Mouse (Mus musculus): Measurements from ENCODE around the gene Fbxo3.
"Not testable (repeated sequence)": the region's sequence is repeated elsewhere in the genome, so short reads cannot be mapped to it uniquely, and the experiment has no call there.

The Fbxo3 gene

GRCm38 (mm10) chr2:104027458-104028138, at the start of gene Fbxo3:
TSS of gene Fbxo3 (plus strand) at chr2:104027721.
- DNase-seq (ENCODE audit: inconsistent age in 2 of 2, low spot score in 1 of 2) = peak; percentile 92 to 98

- DNase-seq (ENCODE audit: inconsistent age in 2 of 2, low spot score in 1 of 2) = peak; percentile 72 to 92
Measured at GRCm38 (mm10) chr2:103982250-103982649, 45.3 kb upstream of the Fbxo3 start.

DNA sequence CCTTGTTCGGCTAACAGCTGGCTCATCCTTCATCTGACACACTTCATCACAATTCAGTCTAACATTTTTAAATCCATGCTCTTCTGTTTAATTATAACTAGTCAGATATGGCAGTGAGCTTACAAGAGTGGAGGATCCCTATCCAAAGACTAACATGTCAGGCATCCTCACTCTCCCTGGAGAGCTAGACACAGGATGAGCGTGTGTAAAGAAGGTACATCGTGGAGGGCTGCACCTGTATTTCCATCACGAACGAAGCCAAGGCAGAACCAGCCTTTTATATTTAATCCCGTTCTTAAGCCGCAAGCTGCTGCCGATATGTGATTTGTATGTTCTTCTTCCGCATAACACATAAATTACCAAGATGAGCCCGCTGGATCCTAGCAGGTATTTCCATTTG, 44.4 kb upstream of the Fbxo3 start:
- DNase-seq (ENCODE audit: inconsistent age in 2 of 2, low spot score in 1 of 2) = no peak

DNA sequence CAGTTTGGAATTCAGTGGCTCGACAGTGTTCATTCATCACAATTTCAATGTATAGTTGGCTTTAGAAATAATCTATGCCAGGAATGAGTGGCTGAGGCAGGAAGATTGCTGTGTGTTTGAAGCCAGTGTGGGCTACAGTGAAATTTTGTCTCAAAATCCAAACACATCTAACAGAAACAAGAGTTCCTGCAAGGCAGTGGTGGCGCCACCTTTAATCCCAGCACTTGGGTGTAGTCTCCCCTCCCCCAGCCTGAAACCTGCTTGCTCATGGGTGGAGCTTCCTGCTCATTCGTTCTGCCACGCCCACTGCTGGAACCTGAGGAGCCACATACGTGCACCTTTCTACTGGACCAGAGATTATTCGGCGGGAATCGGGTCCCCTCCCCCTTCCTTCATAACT, 39.9 kb upstream of the Fbxo3 start:
- not testable (repeated sequence) for DNase-seq (ENCODE audit: inconsistent age in 2 of 2, low spot score in 1 of 2)

GRCm38 (mm10) chr2:103989724-103990123, 37.8 kb upstream of the Fbxo3 start:
- no peak for DNase-seq (ENCODE audit: inconsistent age in 2 of 2, low spot score in 1 of 2)

GRCm38 (mm10) chr2:103991303-103991702, 36.2 kb upstream of the Fbxo3 start:
- no peak for DNase-seq (ENCODE audit: inconsistent age in 2 of 2, low spot score in 1 of 2)

- DNase-seq (ENCODE audit: inconsistent age in 2 of 2, low spot score in 1 of 2) = no peak
Measured at GRCm38 (mm10) chr2:103992162-103992561, 35.4 kb upstream of the Fbxo3 start.

GRCm38 (mm10) chr2:103992618-103993332, 34.7 kb upstream of the Fbxo3 start:
- DNase-seq (ENCODE audit: inconsistent age in 2 of 2, low spot score in 1 of 2) = no peak

DNA sequence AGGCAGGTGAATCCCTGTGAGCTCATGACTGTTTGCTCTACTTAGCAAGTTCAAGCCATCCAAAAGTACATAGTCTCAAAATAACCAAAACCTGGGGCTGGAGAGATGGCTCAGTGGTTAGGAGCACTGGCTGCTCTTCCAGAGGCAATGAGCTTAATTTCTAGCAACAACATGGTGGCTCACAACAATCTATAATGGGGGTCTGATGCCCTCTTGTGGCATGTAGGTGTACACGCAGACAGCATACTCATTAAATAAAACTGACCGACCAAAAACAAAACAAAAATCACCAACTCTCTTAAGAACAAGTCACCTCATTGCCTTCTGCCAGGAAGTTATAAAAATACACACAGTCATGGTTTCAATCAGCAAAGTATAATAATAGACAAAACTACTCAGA, 26.4 kb upstream of the Fbxo3 start:
- peak in 1 of 2 experiments; percentile 65 for DNase-seq (ENCODE audit: inconsistent age in 2 of 2, low spot score in 1 of 2)

DNA sequence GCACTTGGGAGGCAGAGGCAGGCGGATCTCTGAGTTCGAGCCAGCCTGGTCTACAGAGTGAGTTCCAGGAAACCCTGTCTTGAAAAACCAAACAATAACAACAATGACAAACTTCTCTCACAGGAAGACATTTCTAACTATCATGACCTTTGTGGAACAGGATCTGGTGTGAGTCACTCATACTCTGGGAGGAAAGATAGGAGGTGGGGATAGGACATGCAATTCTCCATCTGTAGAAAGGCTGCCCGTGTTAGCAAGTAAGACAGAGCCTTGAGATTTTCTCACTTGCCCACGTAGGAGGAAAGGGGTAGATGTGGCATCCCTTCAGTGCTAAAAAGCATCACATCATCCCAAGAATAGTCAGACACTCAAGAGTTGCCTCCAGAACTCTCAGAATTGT, 25.7 kb upstream of the Fbxo3 start:
- DNase-seq (ENCODE audit: inconsistent age in 2 of 2, low spot score in 1 of 2) = no peak

GRCm38 (mm10) chr2:104002711-104003413, 24.7 kb upstream of the Fbxo3 start:
- DNase-seq (ENCODE audit: inconsistent age in 2 of 2, low spot score in 1 of 2) = peak; percentile 52 to 72

DNA sequence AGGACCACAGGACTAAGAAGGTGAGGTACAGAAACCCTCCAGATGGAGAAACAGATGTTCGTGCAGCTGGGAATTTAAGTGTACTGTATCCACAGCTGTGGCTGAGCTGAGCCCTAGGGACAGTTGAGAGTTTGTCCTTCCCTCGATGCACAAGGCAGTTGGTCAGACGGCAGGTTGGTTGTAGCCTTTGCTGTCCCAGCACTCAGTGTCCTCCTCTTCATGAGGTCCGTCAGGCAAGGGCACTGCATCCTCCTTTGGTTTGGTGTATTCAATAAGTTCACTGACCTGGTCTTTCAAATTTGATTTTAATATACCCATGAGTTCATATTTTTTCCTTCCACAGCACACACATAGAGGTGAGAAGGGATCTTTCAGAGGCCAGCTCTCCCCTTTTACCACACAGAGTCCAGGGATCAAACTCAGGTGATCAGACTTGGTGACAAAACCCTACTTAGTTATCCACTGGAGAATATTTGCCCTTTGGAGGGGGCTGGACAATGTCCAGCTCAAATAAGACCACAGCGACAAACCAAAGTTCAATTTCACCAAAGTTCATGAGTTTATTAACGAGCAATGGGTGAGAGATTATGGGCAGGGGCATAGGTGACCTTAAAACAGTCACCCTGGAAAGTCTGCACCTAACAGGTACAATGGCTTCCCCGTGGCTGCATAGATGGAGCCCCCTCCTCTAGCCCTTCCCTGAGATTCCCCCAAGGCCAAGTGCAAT, 19.6 kb upstream of the Fbxo3 start:
- DNase-seq (ENCODE audit: inconsistent age in 2 of 2, low spot score in 1 of 2) = no peak

- DNase-seq (ENCODE audit: inconsistent age in 2 of 2, low spot score in 1 of 2) = not testable (repeated sequence)
Measured at GRCm38 (mm10) chr2:104008853-104009252, 18.7 kb upstream of the Fbxo3 start.

DNA sequence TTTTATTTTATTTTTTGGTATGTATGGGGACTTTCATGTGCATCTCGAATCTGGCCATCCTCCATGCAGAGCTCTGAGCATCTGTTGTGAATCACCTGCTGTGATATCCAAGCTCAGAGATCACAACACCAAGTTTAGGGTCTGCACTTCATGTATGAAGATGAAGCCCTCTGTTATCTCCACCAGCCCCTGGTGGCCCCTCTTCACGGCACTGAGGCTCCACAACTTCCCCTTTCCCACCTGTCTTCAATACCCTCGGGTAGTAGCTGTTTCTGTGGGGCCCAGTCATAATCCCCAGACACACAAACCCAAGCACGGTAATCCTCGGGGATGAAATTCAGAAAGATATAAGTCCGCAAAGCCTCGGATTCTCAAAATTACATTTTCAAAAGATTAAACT, 4.4 kb upstream of the Fbxo3 start:
- DNase-seq (ENCODE audit: inconsistent age in 2 of 2, low spot score in 1 of 2) = no peak

- DNase-seq (ENCODE audit: inconsistent age in 2 of 2, low spot score in 1 of 2) = no peak
Measured at GRCm38 (mm10) chr2:104024656-104025055, 2.9 kb upstream of the Fbxo3 start.

GRCm38 (mm10) chr2:104028139-104028723, 710 bp downstream of the Fbxo3 start, which contains the start of gene 4931422A03Rik:
TSS of gene 4931422A03Rik (minus strand) at chr2:104028361.
- DNase-seq (ENCODE audit: inconsistent age in 2 of 2, low spot score in 1 of 2) = peak in 1 of 2 experiments; percentile 80

- DNase-seq (ENCODE audit: inconsistent age in 2 of 2, low spot score in 1 of 2) = peak in 1 of 2 experiments; percentile 41
Measured at GRCm38 (mm10) chr2:104029074-104029473, 1.6 kb downstream of the Fbxo3 start.

- DNase-seq (ENCODE audit: inconsistent age in 2 of 2, low spot score in 1 of 2) = peak in 1 of 2 experiments; percentile 32
Measured at GRCm38 (mm10) chr2:104030381-104030780, 2.9 kb downstream of the Fbxo3 start.

- DNase-seq (ENCODE audit: inconsistent age in 2 of 2, low spot score in 1 of 2) = no peak
Measured at GRCm38 (mm10) chr2:104032056-104032455, 4.5 kb downstream of the Fbxo3 start.

DNA sequence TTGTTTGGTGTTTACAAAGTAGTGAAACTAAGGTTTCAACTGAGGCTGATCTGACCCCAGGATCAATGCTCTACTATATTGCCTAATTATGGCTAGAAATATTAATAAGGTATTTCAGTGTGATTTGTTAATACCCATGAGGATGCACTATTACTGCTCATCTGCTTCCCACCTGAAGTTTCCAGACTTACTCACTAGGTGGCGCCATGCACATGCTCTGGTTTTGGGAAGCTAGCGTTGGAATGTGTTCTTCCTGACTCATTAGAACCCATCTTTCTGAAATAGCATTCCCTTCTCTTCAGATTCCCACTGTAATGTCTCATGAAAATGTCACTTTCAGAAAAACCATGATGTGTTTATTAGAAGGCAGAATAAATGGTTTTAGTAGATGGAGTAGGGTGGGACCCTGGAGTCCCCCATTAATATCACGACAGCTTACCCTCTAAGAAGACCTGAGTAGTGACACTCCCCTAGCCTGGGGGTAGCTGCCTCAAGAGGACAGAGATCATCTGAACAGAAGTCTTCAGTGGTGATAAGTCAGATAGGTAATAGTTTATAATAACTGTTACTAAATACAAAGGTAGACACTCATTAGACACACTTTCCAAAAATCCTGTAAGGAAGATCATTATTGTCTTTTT, 7.4 kb downstream of the Fbxo3 start:
- peak; percentile 74 to 92 for DNase-seq (ENCODE audit: inconsistent age in 2 of 2, low spot score in 1 of 2)
